Mouse (Mus musculus): ENCODE measurements around the gene Sidt1. TPM values are rescaled to one million over a fixed set of nuclear protein-coding genes. Genes with fewer than 3 reads are reported as not detected.

Gene Sidt1
- total and polyA plus RNA-seq, 3 experiments = not detected

Other genes starting within 250 kb of the Sidt1 start
- 34.9 and 42.5 TPM in 2 replicates for gene Atp6v1a, start 193.5 kb downstream of the Sidt1 start, total RNA-seq (2012; rRNA removed)
- 10 to 100 TPM in 1 of 2 experiments, not detected in 1; 38.5 TPM for gene Atp6v1a, start 193.5 kb downstream of the Sidt1 start, polyA plus RNA-seq (2012; ENCODE audit: insufficient read depth in 1 of 2, insufficient read length in 2 of 2, low read depth in 1 of 2, low replicate concordance in 2 of 2, missing spikeins in 1 of 2)
- 52.1 and 52.8 TPM in 2 replicates for gene Naa50, start 193.4 kb downstream of the Sidt1 start, total RNA-seq (2012; rRNA removed)
- gene Naa50, start 193.4 kb downstream of the Sidt1 start, polyA plus RNA-seq (2012; ENCODE audit: insufficient read depth in 1 of 2, insufficient read length in 2 of 2, low read depth in 1 of 2, low replicate concordance in 2 of 2, missing spikeins in 1 of 2) = 100 to 1,000 TPM in 1 of 2 experiments, 10 to 100 TPM in 1; 90.4 to 204 TPM
- gene Usf3, start 159.9 kb downstream of the Sidt1 start, total RNA-seq (2012; rRNA removed) = 3.4 and 4.6 TPM in 2 replicates
- 10 to 100 TPM; 11.0 to 89.6 TPM for gene Usf3, start 159.9 kb downstream of the Sidt1 start, polyA plus RNA-seq (2012; ENCODE audit: insufficient read depth in 1 of 2, insufficient read length in 2 of 2, low read depth in 1 of 2, low replicate concordance in 2 of 2, missing spikeins in 1 of 2)
- gene Spice1, start 13.9 kb upstream of the Sidt1 start, total RNA-seq (2012; rRNA removed) = 14.4 and 14.8 TPM in 2 replicates
- 10 to 100 TPM in 1 of 2 experiments, not detected in 1; 24.1 TPM for gene Spice1, start 13.9 kb upstream of the Sidt1 start, polyA plus RNA-seq (2012; ENCODE audit: insufficient read depth in 1 of 2, insufficient read length in 2 of 2, low read depth in 1 of 2, low replicate concordance in 2 of 2, missing spikeins in 1 of 2)
- not detected in 2 replicates for gene Cfap44, start 61.6 kb upstream of the Sidt1 start, total RNA-seq (2012; rRNA removed)
- not detected for gene Cfap44, start 61.6 kb upstream of the Sidt1 start, polyA plus RNA-seq (2012; ENCODE audit: insufficient read depth in 1 of 2, insufficient read length in 2 of 2, low read depth in 1 of 2, low replicate concordance in 2 of 2, missing spikeins in 1 of 2)
- gene Boc, start 225.7 kb upstream of the Sidt1 start, total RNA-seq (2012; rRNA removed) = not detected in 2 replicates
- gene Boc, start 225.7 kb upstream of the Sidt1 start, polyA plus RNA-seq (2012; ENCODE audit: insufficient read depth in 1 of 2, insufficient read length in 2 of 2, low read depth in 1 of 2, low replicate concordance in 2 of 2, missing spikeins in 1 of 2) = not detected